Mouse (Mus musculus) liver, postnatal 0 days (tissue): Measurements from ENCODE around the gene Dzip1l.

Experiments used
- CTCF ChIP-seq: sonication (generic); IDR thresholded peaks from 2 replicates; pipeline ENCODE4 v1.5.1; 2016; ENCODE audit warnings: antibody characterized with exemption, low read depth
- EP300 ChIP-seq: IDR thresholded peaks from 2 replicates; pipeline ENCODE4 v1.6.1; 2016; ENCODE audit warnings: antibody characterized with exemption, low read depth, mild to moderate bottlenecking

DNA sequence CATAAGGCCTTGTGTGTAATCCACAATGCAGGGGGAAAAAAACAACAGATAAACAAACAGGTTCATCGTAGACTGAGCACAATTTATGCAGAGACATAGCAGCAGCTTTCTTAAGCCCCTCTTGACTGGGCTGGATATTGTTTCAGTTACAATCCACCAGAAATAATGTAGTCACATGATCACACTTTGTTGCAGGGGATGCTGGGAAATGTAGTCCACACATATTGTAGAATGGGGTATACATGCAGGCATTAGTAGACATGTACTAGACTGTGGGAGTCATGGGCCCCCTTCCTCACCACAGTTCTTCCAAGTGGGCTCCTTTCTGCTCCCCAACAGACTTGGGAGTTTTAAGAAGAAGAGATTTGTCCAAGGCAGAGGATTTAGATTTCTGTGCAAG lies 7.5 kb downstream of the Dzip1l start:
- TF ChIP-seq CTCF (no peak), EP300 (no peak)
